Mouse (Mus musculus) thymus, postnatal 25 days (tissue): ENCODE results near the gene Zfp322a.
"Not testable (repeated sequence)": the region's sequence is repeated elsewhere in the genome, so short reads cannot be mapped to it uniquely, and the experiment has no call there.

Source experiments
- DNase-seq: peaks from one replicate; pipeline ENCODE4 v3.0.0; 2022

Zfp322a gene

GRCm38 (mm10) chr13:23312909-23313669 lies 55.9 kb downstream of the Zfp322a start:
- no peak for DNase-seq

- no peak for DNase-seq
Observed at GRCm38 (mm10) chr13:23310036-23310435, 59.0 kb downstream of the Zfp322a start.

- no peak for DNase-seq
Observed at GRCm38 (mm10) chr13:23309495-23310011, 59.5 kb downstream of the Zfp322a start.

GRCm38 (mm10) chr13:23308639-23309307 lies 60.2 kb downstream of the Zfp322a start:
- DNase-seq, result not testable (repeated sequence)

- DNase-seq, result no peak
Observed at GRCm38 (mm10) chr13:23307069-23307814, 61.8 kb downstream of the Zfp322a start.

GRCm38 (mm10) chr13:23306707-23307068 lies 62.3 kb downstream of the Zfp322a start:
- DNase-seq, result no peak
